Mouse (Mus musculus) spleen, adult 2 months (tissue): ENCODE measurements around the gene Atp8b5.

Source experiments
- CTCF ChIP-seq: fragments of 200-500 bp; IDR thresholded peaks from 2 replicates; pipeline ENCODE4 v1.5.1; 2011; ENCODE audit warnings: mild to moderate bottlenecking, inconsistent platforms; ENCODE audit not compliant: insufficient read depth, insufficient read length, insufficient replicate concordance; ENCODE audit errors: extremely low read depth
- POLR2A ChIP-seq: fragments of 200-500 bp; IDR thresholded peaks from 2 replicates; pipeline ENCODE4 v1.6.1; 2011; ENCODE audit warnings: low read depth, low read length, inconsistent platforms

- TF ChIP-seq POLR2A (no peak), CTCF (no peak)
Measured at GRCm38 (mm10) chr4:43327118-43327517, 60.2 kb downstream of the Atp8b5 start.
